Mouse (Mus musculus): ENCODE measurements around the gene Trappc3l. TPM values are rescaled to one million over a fixed set of nuclear protein-coding genes. Genes with fewer than 3 reads are reported as not detected.

Gene Trappc3l
- total RNA-seq, 2 experiments from 2014 or later: 0.27 to 0.55 TPM

- intact Hi-C loops (cut with DNase I): loop anchor here (5.0 kb wide), 1 partner anchor 132 kb away; the partner anchor contains the start of gene Tspyl1
- no peak for DNase-seq (ENCODE audit: low spot score in 2 of 2)
Measured at GRCm38 (mm10) chr10:34150454-34150853, 113.1 kb downstream of the Trappc3l start.

GRCm38 (mm10) chr10:34151827-34152226, 114.4 kb downstream of the Trappc3l start:
- DNase-seq (ENCODE audit: low spot score in 2 of 2): peak in 1 of 2 experiments; percentile 19
- intact Hi-C loops (cut with DNase I): loop anchor here (5.0 kb wide), 1 partner anchor 130 kb away; the partner anchor contains the start of gene Tspyl1

- no peak for DNase-seq (ENCODE audit: low spot score in 2 of 2)
- intact Hi-C loops (cut with DNase I): no loop called here
Measured at GRCm38 (mm10) chr10:34155796-34156554, 118.6 kb downstream of the Trappc3l start.

Other genes with a start within 250 kb of the Trappc3l start
- not detected for gene Sult3a1, start 179.9 kb upstream of the Trappc3l start, total RNA-seq (2021)
- 1 to 10 TPM; 3.1 to 3.6 TPM for gene Rsph4a, start 132.5 kb upstream of the Trappc3l start, total RNA-seq (2021)
- 10 to 100 TPM; 14.9 to 18.5 TPM for gene Zup1, start 86.3 kb upstream of the Trappc3l start, total RNA-seq (2021)
- 100 to 1,000 TPM in 1 of 2 experiments, 10 to 100 TPM in 1; 89.7 to 101 TPM for gene Rwdd1, start 18.0 kb upstream of the Trappc3l start, total RNA-seq (2021)
- gene Calhm4, start 6.7 kb downstream of the Trappc3l start, total RNA-seq (2021): not detected
- 1 to 10 TPM; 2.2 to 2.9 TPM for gene Calhm5, start 58.9 kb downstream of the Trappc3l start, total RNA-seq (2021)
- under 1 TPM; 0.55 to 0.62 TPM for gene Calhm6, start 90.4 kb downstream of the Trappc3l start, total RNA-seq (2021)
- gene Dse, start 170.1 kb downstream of the Trappc3l start, total RNA-seq (2021): 1 to 10 TPM; 5.4 to 6.2 TPM
- 100 to 1,000 TPM; 151 to 153 TPM for gene Tspyl1, start 244.6 kb downstream of the Trappc3l start, total RNA-seq (2021)